ENCODE assay signal across 9 mouse cellular contexts in the genomic region with DNA sequence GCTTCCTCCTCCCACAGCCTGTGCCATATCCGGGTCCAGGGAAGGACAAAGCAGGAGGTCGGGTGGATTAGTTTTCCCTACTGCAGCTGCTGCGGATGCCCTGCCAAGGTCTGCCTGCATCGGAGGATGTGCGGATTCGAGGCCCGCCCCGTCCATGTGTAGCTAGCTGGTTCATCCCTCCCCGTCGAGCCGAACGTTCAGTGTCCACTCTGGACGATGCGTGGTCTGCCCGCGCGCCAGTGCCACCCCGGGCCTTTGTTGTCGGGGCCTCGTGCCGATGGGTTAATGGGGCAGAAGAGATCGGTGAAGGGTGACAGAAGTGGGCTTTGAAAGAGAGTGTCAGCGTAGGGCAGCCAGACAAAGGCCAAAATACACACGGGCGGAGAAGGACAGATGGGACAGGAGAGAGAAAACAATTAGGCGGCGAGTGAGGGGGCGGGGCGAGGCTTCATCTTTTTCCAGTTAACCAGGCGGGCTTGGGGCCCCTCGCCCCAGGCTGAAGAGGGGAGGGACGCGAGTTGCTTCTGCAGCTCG. TPM values are rescaled to one million over a fixed set of nuclear protein-coding genes. Genes with fewer than 3 reads are reported as not detected.
A peak's percentile ranks its signal among the peaks of the same experiment; 100 is the strongest.
DNase-seq lines count a peak whose midpoint lies in the region; ATAC-seq and TF ChIP-seq lines count a peak whose summit lies in the region.
"Had no signal": no experiment of that assay in that cellular context is flagged by ENCODE, and none has a peak within 500 bp of the region (broad histone marks: within the 10 kb centered on the region; RNA-seq: fewer than 3 reads in every experiment).

No protein-coding gene starts in this region.

- H3K9ac ChIP-seq in embryonic facial prominence, embryonic 13.5 days = 0 out of 2 replicates have a peak overlapping the region, but pooled peaks have one; percentile 27
- no peak overlapping the region for H3K9ac ChIP-seq in limb, embryonic 15.5 days
- H3K9ac ChIP-seq in stomach, postnatal 0 days (ENCODE audit: low read length) = no peak overlapping the region

- H3K27ac ChIP-seq in embryonic facial prominence, embryonic 13.5 days = no peak overlapping the region
- H3K27ac ChIP-seq in limb, embryonic 15.5 days = no peak overlapping the region
- no peak overlapping the region for H3K27ac ChIP-seq in stomach, postnatal 0 days (replicated peaks)

- peak overlapping the region; percentile 25 for H3K4me3 ChIP-seq in embryonic facial prominence, embryonic 13.5 days
- H3K4me3 ChIP-seq in limb, embryonic 15.5 days = no peak overlapping the region
- 0 out of 2 replicates have a peak overlapping the region, but pooled peaks have one; percentile 2 for H3K4me3 ChIP-seq in stomach, postnatal 0 days (ENCODE audit: low read depth, low read length)

- intact Hi-C loops in left cerebral cortex, postnatal 36 days (cut with DNase I) = loop anchor here (5.0 kb wide), 1 partner anchor 152 kb away; no protein-coding TSS in a partner anchor

- peaks cover 7% of the 10 kb centered on the region for H3K4me1 ChIP-seq in embryonic facial prominence, embryonic 13.5 days
- H3K4me1 ChIP-seq in limb, embryonic 15.5 days = peaks cover 16% of the 10 kb centered on the region
- H3K4me1 ChIP-seq in stomach, postnatal 0 days (replicated peaks; ENCODE audit: control insufficient read depth, insufficient read depth) = no peaks in the 10 kb centered on the region

- DNase-seq in kidney, postnatal 4 days = peak; percentile 54 to 70
- DNase-seq in kidney, postnatal 14 days = no peak
- DNase-seq in stomach, postnatal 0 days (ENCODE audit: low spot score) = no peak
- no peak for DNase-seq in right cerebral cortex, postnatal 36 days (ENCODE audit: low spot score in 2 of 2)
- DNase-seq in right cerebral cortex, postnatal 14 days = no peak
- no peak for DNase-seq in left cerebral cortex, postnatal 36 days (ENCODE audit: low spot score in 2 of 2)

- ATAC-seq in embryonic facial prominence, embryonic 13.5 days (ENCODE audit: insufficient number of reproducible peaks, insufficient read depth, low FRiP score, low TSS enrichment, low read depth) = no peak
- no peak for ATAC-seq in limb, embryonic 15.5 days (ENCODE audit: insufficient number of reproducible peaks, low FRiP score, low TSS enrichment, low read depth)
- ATAC-seq in stomach, postnatal 0 days (ENCODE audit: low FRiP score, low TSS enrichment) = no peak

- no peak for TF ChIP-seq EP300 in stomach, postnatal 0 days (optimal IDR thresholded peaks at IDR 0.05)

- TF ChIP-seq CTCF in stomach, postnatal 0 days (IDR thresholded peaks at IDR 0.05; ENCODE audit: low read depth) = no peak

- peak overlapping the region; percentile 28 for H3K4me2 ChIP-seq in embryonic facial prominence, embryonic 13.5 days
- 0 out of 2 replicates have a peak overlapping the region, but pooled peaks have one; percentile 6 for H3K4me2 ChIP-seq in limb, embryonic 15.5 days
- H3K4me2 ChIP-seq in stomach, postnatal 0 days (replicated peaks; ENCODE audit: low read depth) = no peak overlapping the region

- peaks cover 94% of the 10 kb centered on the region for H3K27me3 ChIP-seq in embryonic facial prominence, embryonic 13.5 days
- peaks cover 87% of the 10 kb centered on the region for H3K27me3 ChIP-seq in limb, embryonic 15.5 days
- peaks cover 32% of the 10 kb centered on the region for H3K27me3 ChIP-seq in stomach, postnatal 0 days (ENCODE audit: control insufficient read depth, insufficient read depth, low read length)

- no peaks in the 10 kb centered on the region for H3K36me3 ChIP-seq in embryonic facial prominence, embryonic 13.5 days
- H3K36me3 ChIP-seq in limb, embryonic 15.5 days = no peaks in the 10 kb centered on the region
- H3K36me3 ChIP-seq in stomach, postnatal 0 days (ENCODE audit: control insufficient read depth, insufficient read depth, low read length) = no peaks in the 10 kb centered on the region

- whole genome bisulfite sequencing in embryonic facial prominence, embryonic 13.5 days = under 1% methylated on average over 34 of the region's 34 CpGs
- under 1% methylated on average over 34 of the region's 34 CpGs for WGBS in limb, embryonic 15.5 days
- WGBS in stomach, postnatal 0 days = 3% methylated on average over 34 of the region's 34 CpGs

- no peaks in the 10 kb centered on the region for H3K9me3 ChIP-seq in embryonic facial prominence, embryonic 13.5 days
- no peaks in the 10 kb centered on the region for H3K9me3 ChIP-seq in limb, embryonic 15.5 days
- H3K9me3 ChIP-seq in stomach, postnatal 0 days (ENCODE audit: control insufficient read depth, low read length) = no peaks in the 10 kb centered on the region

RNA-seq across cellular contexts. Expression of a gene that starts 7.8 kb away (rescaled TPM):
- polyA plus RNA-seq in embryonic facial prominence, embryonic 13.5 days (2015; fragmentation: Nextera tagmentation; extraction: Ambion mirVana) = 2.3 and 4.4 TPM in 2 replicates
- polyA plus RNA-seq in limb, embryonic 15.5 days (2015; fragmentation: Nextera tagmentation; extraction: Ambion mirVana) = 0.20 and 0.35 TPM in 2 replicates
- not detected in 2 replicates for polyA plus RNA-seq in stomach, postnatal 0 days (2015; fragmentation: Nextera tagmentation; extraction: Ambion mirVana)
- under 1 TPM in 1 of 2 experiments, not detected in 1; 0.20 TPM for total RNA-seq in left cerebral cortex, postnatal 36 days (2021)
- polyA plus RNA-seq: lung, embryonic 16.5 days had no signal

RNA-seq across cellular contexts. Expression of a gene that starts 51.1 kb away (rescaled TPM):
- 10.5 and 12.2 TPM in 2 replicates for polyA plus RNA-seq in embryonic facial prominence, embryonic 13.5 days (2015; fragmentation: Nextera tagmentation; extraction: Ambion mirVana)
- polyA plus RNA-seq in limb, embryonic 15.5 days (2015; fragmentation: Nextera tagmentation; extraction: Ambion mirVana) = 9.6 and 9.9 TPM in 2 replicates
- polyA plus RNA-seq in stomach, postnatal 0 days (2015; fragmentation: Nextera tagmentation; extraction: Ambion mirVana) = 5.3 and 6.7 TPM in 2 replicates
- total RNA-seq in left cerebral cortex, postnatal 36 days (2021) = 10 to 100 TPM; 63.6 to 67.6 TPM

Comparison
In these comparisons a context has a peak if more than half of its experiments do, and no peak if none do; other contexts are left out.
1. DNase-seq: peak in kidney, postnatal 4 days (2 of 2); none in kidney, postnatal 14 days (single experiment), stomach, postnatal 0 days (single experiment), right cerebral cortex, postnatal 36 days (0 of 2), right cerebral cortex, postnatal 14 days (single experiment) and left cerebral cortex, postnatal 36 days (0 of 2).